Mouse (Mus musculus) heart, postnatal 0 days (tissue): Measurements from ENCODE around the gene Hmcn1.

Experiments
- CTCF ChIP-seq: IDR thresholded peaks from 2 replicates; pipeline ENCODE4 v1.5.1; 2016; ENCODE audit warnings: antibody characterized with exemption, control low read depth, low read depth
- EP300 ChIP-seq: IDR thresholded peaks from 2 replicates; pipeline ENCODE4 v1.6.1; 2016; ENCODE audit warnings: antibody characterized with exemption, low read depth

- no peak for TF ChIP-seq CTCF
- no peak for TF ChIP-seq EP300
These were observed 124.0 kb downstream of the Hmcn1 start for GRCm38 (mm10) chr1:150869189-150869588.
